Mouse (Mus musculus): ENCODE measurements around the gene Chchd6.

DNA sequence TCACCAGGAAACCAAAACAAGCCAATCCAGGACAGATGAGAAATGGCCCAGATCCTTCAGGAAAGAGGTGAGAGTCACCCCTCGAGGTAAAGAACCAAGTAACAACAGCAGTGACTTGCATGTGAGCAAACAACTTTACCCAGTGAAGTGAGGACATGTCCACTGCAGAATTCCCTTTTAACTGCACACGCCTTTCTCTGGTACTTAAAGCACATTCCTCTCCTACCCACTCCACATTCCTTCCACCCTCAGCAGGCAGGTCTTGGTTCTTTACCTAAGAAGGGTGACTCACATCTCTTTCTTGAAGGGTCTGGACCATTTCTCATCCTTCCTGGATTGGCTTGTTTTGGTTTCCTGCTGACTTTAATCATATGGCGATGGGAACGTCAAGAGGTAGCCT, 181.3 kb downstream of the Chchd6 start:
- TF ChIP-seq POLR2A (IDR thresholded peaks at IDR 0.05; ENCODE audit: control insufficient read depth, extremely low read depth, insufficient read depth, low read length, poor library complexity) (no peak), CTCF (IDR thresholded peaks at IDR 0.05; ENCODE audit: borderline replicate concordance, control insufficient read depth, extremely low read depth, insufficient read depth, low read length, poor library complexity) (no peak)
